Mouse (Mus musculus) MEL-GATA-1-ER (cell line): ENCODE measurements around the gene Pld1.

ENCODE experiments used
- DNase-seq: peaks from one replicate; pipeline ENCODE4 v3.0.0-alpha.2; 2012; ENCODE audit warnings: low read depth; ENCODE audit errors: extremely low read depth

Pld1 gene

GRCm38 (mm10) chr3:28042366-28042765 lies 103.9 kb downstream of the Pld1 start:
- no peak for DNase-seq

- DNase-seq, result no peak
Observed at GRCm38 (mm10) chr3:28047599-28047998, 109.1 kb downstream of the Pld1 start.

GRCm38 (mm10) chr3:28049526-28049925 lies 111.0 kb downstream of the Pld1 start:
- DNase-seq, result no peak

GRCm38 (mm10) chr3:28053076-28053475 lies 114.6 kb downstream of the Pld1 start:
- DNase-seq, result no peak

- DNase-seq, result no peak
Observed at GRCm38 (mm10) chr3:28060713-28061112, 122.2 kb downstream of the Pld1 start.

- DNase-seq, result no peak
Observed at GRCm38 (mm10) chr3:28061155-28061554, 122.7 kb downstream of the Pld1 start.

GRCm38 (mm10) chr3:28079211-28079610 lies 140.7 kb downstream of the Pld1 start:
- DNase-seq, result no peak

- no peak for DNase-seq
Observed at GRCm38 (mm10) chr3:28080116-28080515, 141.6 kb downstream of the Pld1 start.

- DNase-seq, result peak; percentile 46
Observed at GRCm38 (mm10) chr3:28081012-28081411, 142.5 kb downstream of the Pld1 start.

GRCm38 (mm10) chr3:28083218-28083617 lies 144.7 kb downstream of the Pld1 start:
- no peak for DNase-seq

GRCm38 (mm10) chr3:28084281-28084680 lies 145.8 kb downstream of the Pld1 start:
- DNase-seq, result no peak

GRCm38 (mm10) chr3:28091296-28091695 lies 152.8 kb downstream of the Pld1 start:
- no peak for DNase-seq

- DNase-seq, result no peak
Observed at GRCm38 (mm10) chr3:28091741-28092140, 153.2 kb downstream of the Pld1 start.

GRCm38 (mm10) chr3:28093684-28094302 lies 155.3 kb downstream of the Pld1 start:
- DNase-seq, result no peak

GRCm38 (mm10) chr3:28095451-28095850 lies 157.0 kb downstream of the Pld1 start:
- DNase-seq, result no peak

GRCm38 (mm10) chr3:28099175-28099574 lies 160.7 kb downstream of the Pld1 start:
- no peak for DNase-seq

- no peak for DNase-seq
Observed at GRCm38 (mm10) chr3:28104992-28105391, 166.5 kb downstream of the Pld1 start.

GRCm38 (mm10) chr3:28107446-28108004 lies 169.0 kb downstream of the Pld1 start:
- peak; percentile 5 for DNase-seq

GRCm38 (mm10) chr3:28111516-28111915 lies 173.0 kb downstream of the Pld1 start:
- DNase-seq, result no peak

- no peak for DNase-seq
Observed at GRCm38 (mm10) chr3:28113881-28114280, 175.4 kb downstream of the Pld1 start.

- no peak for DNase-seq
Observed at GRCm38 (mm10) chr3:28141716-28142115, 203.2 kb downstream of the Pld1 start.

- no peak for DNase-seq
Observed at GRCm38 (mm10) chr3:28142121-28142520, 203.6 kb downstream of the Pld1 start.

GRCm38 (mm10) chr3:28144676-28145075 lies 206.2 kb downstream of the Pld1 start:
- no peak for DNase-seq
